Mouse (Mus musculus) G1E-ER4 (cell line): ENCODE measurements around the gene Mrpl49. TPM values are rescaled to one million over a fixed set of nuclear protein-coding genes. Genes with fewer than 3 reads are reported as not detected.

Experiments
- GATA1 ChIP-seq: IDR thresholded peaks from one replicate; pipeline ENCODE4 v1.8.0; 2012; ENCODE audit warnings: low read length, inconsistent platforms
- polyA plus RNA-seq: library from polyadenylated mRNA; stranded (reverse); fragments of >175 nt; gene quantifications from 2 replicates; pipeline ENCODE4 v1.2.3, GENCODE M21; 2012

The Mrpl49 gene
- polyA plus RNA-seq, 1 experiment: 52.6 TPM

DNA sequence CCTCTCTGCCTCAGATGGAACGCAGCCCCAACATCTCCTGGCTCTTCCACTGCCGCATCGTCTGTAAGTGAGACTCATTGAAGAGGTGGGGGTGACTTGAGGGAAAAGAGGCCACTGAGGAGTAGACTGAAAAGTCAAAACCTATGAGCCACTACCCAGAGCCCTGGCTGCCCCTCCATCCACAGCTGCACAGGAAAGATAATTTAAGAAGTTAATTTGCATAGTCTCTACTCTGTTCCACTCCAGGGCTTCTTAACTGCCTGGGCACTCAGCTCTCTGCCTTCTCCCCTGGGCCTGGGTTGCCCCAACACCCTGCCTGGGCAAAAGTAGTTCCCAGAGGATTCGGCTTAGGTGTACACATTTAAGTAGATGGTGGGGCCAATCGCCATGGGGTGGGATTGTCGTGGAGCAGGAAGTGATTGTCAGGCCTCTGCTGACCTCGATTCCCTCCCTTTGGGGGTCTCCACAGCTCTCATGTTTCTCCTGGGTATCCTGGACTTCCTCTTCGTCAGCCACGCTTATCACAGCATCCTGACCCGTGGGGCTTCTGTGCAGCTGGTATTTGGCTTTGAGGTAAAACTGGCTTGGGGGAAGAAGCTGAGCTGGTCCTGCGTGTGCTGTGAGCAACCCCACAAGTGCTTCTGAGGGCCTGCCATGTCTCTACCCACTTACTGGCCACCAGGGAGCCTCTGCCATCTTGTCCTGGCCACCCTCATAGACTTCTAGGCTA lies 8.7 kb downstream of the Mrpl49 start:
- no peak for TF ChIP-seq GATA1

DNA sequence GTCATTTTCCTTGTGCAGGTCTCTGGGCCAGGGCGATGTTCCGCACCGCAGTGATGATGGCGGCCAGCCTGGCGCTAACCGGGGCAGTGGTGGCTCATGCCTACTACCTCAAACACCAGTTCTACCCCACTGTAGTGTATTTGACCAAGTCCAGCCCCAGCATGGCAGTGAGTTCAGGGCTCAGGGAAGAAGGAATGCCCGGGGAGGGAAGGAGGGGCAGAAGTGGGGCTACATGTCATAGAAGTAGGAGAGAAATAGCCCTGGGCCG lies 9.8 kb downstream of the Mrpl49 start:
- no peak for TF ChIP-seq GATA1

GRCm38 (mm10) chr19:6047154-6047898 lies 10.3 kb downstream of the Mrpl49 start:
- TF ChIP-seq GATA1: no peak

DNA sequence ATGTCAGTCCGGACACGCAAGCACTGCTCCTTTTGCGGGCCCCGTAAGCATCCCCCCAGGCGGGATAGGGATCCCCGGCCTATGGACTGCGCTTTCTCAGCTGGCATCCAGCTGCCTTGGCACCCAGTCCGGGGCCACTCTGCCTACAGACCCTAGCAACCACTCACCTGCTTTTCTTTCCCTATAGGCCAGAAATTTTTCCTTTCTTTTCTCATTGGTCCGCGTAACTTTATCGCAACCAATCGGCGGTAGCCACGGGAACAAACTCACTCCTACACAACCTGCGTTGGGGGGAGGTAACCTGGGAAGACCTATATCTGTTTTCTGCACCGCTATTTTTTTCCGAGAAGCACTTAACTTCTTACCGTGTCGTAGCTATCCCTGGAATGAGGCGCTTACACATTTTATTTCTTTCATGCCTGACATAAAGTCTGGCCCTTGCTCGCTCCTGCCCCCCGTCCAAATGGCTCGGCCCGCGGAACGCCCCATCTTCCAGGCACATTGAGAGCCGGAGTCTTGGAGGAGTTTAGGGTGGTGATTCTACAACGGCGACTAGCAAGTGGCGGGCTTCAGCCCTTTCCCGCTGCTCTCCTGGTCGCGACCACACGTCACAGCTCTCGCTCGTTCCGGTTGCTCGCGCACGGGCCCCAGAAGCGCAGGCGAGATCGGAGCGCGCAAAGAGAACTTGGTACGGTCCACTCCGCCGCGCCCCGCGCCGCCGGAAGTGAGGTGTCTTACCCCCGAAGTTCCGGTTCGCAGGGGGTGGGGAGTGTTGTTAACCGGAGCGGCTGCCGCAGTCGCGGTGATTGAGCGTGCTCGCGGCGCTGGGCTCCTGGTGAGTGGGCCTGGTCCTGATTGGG lies 11.1 kb downstream of the Mrpl49 start, which contains the start of gene Syvn1:
Gene Syvn1 (plus strand): TSS at position 283 of the 860 bp plus-strand sequence.
- TF ChIP-seq GATA1: no peak

DNA sequence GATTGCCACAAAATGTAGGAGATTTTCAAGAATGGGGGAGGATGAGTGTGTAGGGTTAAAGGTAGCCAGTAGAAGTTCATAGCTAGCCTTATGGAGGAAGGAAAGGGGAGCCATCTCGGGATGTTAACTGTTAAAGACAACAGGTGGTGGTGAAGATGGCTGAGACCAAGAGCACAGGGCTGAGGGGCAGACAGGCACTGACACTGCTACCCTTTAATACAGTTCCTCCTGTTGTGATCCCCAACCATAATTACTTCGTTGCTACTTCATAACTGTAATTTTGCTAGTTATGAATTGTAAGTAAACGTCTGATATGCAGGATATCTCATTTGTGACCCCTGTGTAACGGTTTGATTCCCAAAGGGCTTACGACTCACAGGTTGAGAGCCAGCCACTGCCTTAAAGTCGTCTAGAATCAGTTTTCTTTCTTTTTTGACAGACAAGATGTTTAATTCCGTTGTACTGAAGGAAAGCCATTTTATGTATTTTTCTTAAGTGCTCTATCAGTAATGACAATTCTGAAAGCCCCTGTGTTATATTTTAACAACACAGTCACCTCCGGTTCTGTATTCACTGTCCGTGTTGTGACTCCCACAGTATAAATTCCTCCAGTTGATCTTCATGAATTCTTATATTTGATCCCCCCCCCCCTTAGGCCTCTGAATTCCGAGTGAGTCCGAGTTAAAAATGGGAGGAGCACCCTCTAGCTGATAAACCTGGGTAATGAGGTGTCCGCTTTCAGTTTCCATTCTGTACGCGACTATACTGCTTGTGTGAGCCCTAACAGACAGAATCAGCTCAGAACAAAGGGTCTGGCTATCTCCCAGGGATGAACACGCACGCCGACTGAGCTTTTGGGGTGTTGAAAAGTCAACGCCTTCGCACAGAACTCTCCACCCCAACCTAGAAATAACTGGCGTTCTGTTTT lies 12.0 kb downstream of the Mrpl49 start:
- TF ChIP-seq GATA1: no peak

DNA sequence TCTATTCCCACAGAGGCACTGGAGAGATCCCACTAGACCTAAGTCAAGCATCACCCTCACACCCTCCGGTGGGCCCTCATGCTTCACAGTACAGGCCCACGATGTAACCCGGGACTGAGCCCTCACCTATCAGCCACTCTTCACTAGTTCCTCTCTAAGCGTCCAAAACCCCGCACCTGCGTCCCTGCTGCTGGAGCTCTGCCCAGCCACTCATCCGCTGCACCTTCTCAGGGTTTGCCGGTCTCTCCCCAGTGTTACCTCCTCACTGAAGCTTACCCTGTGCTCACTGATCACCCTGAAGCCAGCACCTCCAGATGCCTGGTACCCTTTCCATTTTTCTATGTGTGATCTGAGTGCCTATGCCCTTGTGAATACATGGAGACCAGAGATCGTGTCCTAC lies 15.3 kb downstream of the Mrpl49 start:
- no peak for TF ChIP-seq GATA1

GRCm38 (mm10) chr19:6040002-6040401 lies 17.6 kb downstream of the Mrpl49 start:
- TF ChIP-seq GATA1: no peak

GRCm38 (mm10) chr19:6038326-6038725 lies 19.3 kb downstream of the Mrpl49 start:
- no peak for TF ChIP-seq GATA1

DNA sequence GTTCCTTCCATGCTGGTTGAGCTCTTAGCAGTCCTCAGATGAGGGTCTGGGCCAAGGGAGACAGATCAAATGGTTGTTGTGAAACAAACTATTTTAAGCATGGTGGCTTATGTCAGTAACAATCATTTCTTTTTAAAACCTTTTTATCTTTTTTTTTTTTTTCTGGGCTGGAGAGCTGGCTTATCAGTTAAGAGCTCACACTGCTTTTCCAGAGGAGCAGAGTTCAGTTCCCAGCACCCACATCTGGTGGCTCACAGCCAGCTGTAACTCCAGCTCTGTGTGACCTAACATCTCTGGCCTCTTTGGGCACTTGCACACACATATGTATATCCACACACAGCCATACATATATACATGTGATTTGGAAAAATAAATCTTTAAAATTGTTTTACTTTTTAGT lies 19.9 kb downstream of the Mrpl49 start:
- TF ChIP-seq GATA1: no peak

DNA sequence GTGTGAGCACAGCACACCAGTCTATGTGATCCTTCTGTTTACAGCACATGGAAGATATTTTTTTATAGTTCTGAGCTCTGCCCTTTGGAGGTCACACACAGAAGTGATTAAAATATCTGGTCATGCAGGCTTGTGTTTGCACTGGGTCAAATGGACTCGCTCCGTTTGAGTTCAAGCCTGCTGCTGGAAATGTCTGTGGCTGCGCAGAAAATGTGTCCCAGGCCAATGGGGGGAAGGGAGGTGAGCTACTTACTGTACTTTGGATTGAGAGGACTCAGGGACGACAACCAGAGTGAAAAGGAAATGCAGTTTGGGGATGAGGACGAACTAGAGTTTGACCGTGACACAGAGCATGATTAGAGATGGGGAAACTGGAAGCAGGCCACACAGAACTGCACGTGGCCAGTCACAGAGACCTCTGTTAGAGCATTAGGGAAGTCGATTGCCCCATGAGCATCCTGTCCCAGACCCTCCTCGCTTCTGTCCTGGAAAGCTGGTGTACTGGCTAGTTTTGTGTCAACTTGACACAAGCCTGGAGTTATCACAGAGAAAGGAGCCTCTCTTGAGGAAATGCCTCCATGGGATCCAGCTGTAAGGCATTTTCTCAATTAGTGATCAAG lies 21.5 kb downstream of the Mrpl49 start:
- no peak for TF ChIP-seq GATA1

GRCm38 (mm10) chr19:6030520-6031280 lies 26.9 kb downstream of the Mrpl49 start:
- TF ChIP-seq GATA1: no peak

DNA sequence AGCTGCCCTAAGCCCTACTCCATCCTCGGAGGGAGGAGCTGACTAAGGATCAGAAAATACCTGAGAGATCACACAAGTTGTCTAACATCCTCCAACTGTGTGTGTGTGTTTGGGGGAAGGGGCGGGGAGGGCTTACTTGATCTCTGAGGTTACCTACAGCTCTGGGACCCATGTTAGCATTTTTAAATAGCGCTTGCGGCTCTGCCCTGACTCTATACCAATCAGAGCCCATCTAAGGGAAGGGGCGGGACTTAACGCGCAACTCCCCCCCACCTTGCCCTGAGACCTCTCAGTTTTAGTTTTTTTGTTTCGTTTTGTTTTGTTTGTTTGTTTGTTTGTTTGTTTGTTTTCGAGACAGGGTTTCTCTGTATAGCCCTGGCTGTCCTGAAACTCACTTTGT lies 28.2 kb downstream of the Mrpl49 start:
- no peak for TF ChIP-seq GATA1

- no peak for TF ChIP-seq GATA1
Observed at GRCm38 (mm10) chr19:6028991-6029390, 28.6 kb downstream of the Mrpl49 start.

DNA sequence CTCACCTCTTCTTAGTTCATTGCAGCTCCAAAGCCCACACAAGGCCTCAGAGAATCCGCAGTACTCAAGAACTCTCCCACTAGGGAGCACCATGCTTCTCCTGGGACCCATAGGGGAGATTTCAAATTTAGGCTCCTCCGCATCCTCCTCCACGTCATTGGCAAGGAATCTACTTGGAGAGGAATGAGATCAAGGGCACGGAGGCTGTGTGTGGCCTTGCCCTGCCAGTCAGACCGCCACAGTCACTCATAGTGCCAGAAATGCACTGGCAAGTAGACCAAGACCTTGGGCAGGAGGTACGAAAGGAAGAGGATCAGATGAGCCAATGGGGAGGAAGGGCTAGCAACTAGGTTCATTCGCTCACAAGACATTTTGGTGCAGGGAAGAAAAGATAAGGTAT lies 33.7 kb downstream of the Mrpl49 start:
- TF ChIP-seq GATA1: no peak
